Mouse (Mus musculus): ENCODE measurements around the gene Bri3.

Gene Bri3

DNA sequence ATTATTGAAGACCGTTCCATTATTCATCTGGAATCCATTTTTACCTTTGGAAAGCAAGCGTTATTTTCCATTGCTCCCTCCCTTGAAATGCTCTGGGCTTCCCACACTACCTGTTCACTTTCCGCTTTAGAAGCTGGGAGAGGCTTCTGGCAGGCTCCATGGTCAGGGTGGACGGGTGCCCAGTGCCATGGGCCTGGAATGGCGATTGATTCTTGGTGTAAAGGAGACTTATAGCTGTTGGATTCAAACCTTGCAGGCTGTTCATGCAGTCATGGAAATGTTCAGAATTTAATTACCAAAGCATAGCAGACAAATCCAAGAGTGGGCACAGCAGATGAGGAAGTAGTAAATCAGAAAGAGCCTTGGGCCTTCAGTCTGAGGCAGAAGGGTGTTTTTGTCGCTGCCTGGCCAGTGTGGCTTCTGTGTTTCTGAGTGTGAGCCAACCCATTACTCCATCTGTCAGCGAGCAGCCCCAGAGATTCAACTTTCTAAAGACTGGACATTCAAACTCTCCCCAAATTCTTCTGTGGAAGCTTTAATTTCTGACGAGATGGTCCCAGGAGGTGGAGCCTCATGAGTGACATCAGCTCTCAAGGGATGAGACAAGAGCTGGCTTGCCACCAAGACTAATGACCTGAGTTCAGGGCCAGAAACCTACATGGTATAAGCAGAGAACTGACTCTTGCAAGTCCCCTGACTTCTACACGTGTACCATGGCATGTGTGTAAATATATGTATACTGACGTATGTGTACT is 195.2 kb downstream of the Bri3 start:
- DNase-seq (ENCODE audit: low spot score) = no peak

DNA sequence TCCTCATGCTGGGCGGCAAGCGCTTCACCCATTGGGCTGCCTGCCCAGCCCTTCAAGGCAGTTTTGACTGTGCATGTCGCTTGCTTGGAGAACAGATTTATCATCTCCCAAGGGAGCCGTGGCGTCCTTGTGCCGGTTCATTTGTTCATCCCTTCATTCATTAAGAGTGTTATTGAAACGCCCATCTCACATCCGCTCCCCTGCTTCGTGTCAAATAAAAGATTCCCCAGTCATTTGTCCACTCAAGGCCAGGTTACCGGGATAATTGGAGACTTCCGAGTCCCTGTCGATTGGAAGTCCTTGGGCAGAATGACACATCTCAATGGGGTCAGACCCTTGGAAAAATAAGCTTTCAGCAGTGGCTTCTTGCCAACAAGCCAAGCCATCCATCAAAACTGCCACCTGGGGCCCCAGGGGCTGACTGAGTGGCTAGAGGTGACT is 197.6 kb downstream of the Bri3 start:
- DNase-seq (ENCODE audit: low spot score) = no peak

DNA sequence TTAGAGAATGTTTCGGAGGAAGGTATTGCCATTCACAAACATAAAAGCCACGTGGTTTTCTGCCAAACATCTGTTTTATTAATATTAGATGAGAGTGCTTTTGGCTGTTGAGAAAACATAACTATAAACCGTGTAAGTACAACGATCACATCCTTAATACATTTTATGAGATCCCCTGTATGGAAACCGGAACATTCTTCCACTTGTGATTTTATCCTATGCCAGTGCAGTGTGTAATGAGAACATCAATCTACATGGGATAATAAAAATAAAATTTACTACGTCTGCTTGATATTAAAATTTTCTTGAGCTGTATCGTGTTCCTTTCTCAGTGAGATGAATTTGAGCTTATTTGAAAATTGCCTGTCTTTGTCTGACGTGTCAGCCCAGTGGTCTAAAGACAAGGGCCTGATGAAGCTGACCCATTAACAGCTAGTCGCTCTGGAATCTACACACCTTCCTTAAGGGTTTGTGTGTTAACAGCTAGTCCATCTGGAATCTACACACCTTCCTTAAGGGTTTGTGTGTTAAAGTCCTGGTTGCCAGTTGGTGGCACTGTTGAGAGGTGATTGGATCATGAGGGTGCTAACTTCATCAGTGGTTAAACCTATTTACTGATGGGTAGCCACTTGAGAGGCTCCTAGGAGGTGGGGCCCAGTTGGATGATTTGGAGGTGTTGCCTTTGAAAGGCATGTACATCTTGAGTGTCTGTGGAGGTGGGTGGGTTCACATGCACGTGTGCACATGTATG is 202.4 kb downstream of the Bri3 start:
- DNase-seq (ENCODE audit: low spot score) = peak; percentile 14

DNA sequence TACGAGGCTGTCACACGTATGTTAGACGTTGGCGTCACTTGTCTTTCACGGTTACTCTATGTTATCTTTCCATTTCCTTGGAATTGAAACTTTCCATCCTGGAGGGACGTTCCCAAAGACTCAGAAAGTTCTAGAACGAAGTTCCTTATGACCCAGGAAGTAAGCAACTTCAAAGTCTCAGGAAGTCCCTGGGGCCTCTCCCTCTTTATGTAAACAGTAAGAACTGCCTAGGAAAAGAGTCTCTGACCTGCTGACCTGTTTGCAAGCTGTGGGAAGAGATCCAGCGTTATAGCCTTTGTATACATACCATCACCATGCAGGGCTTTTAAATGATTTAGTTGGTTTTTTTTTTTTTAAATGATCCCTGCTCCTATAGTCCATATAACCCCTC is 203.0 kb downstream of the Bri3 start:
- DNase-seq (ENCODE audit: low spot score) = no peak

DNA sequence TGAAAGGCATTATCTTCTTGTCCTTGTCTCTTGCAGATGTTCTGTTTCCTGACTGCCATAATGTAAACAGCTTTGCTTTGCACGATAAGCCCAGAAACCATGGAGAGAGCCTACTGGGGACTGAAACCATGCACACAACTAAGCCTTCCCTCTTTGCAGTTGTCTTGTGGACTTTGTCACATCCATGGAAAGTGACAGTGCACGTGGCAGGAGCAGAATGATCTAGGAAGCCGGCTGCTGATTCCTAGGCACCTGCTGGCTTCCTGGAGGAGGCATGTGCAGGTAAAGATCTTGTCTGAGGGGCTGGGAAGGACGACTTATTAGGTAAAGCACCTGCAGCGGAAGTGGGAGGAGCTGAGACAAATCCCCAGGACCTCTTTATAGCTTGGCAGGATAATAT is 203.7 kb downstream of the Bri3 start:
- no peak for DNase-seq (ENCODE audit: low spot score)

GRCm38 (mm10) chr5:144452776-144453455 is 208.7 kb downstream of the Bri3 start:
- DNase-seq (ENCODE audit: low spot score) = no peak

GRCm38 (mm10) chr5:144457623-144458287 is 213.5 kb downstream of the Bri3 start:
- DNase-seq (ENCODE audit: low spot score) = peak; percentile 78

- peak; percentile 50 for DNase-seq (ENCODE audit: low spot score)
Measured at GRCm38 (mm10) chr5:144466987-144467386, 222.8 kb downstream of the Bri3 start.

GRCm38 (mm10) chr5:144473056-144473455 is 228.8 kb downstream of the Bri3 start:
- no peak for DNase-seq (ENCODE audit: low spot score)

GRCm38 (mm10) chr5:144479677-144480171 is 235.5 kb downstream of the Bri3 start:
- DNase-seq (ENCODE audit: low spot score) = peak; percentile 39

- DNase-seq (ENCODE audit: low spot score) = no peak
Measured at GRCm38 (mm10) chr5:144483659-144484375, 239.6 kb downstream of the Bri3 start.

DNA sequence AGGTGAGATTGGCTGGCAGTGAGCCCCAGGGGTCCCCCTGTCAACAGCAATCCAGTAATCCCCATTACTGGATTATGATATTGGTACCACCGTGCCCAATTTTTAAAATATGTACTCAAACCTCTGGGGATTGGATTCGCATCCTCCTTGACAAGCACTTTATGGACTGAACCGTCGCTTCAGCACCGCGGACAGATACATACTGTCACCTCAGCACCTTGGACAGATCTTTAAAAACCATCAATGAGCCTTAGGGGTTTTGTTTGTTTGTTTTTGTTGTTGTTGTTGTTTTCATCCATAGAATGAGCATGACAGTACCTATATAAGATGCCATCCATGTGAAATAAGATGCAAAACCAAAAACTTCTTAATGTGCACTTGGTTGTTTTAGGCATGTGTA is 247.1 kb downstream of the Bri3 start:
- DNase-seq (ENCODE audit: low spot score) = peak; percentile 69
